Mouse (Mus musculus) C2C12 (cell line): ENCODE measurements at regions not wholly inside any gene's neighbourhood (a gene's known extent, or its start where the extent isn't known, plus 50 kb on each side); places are given as distances from the start of the nearest gene placed in this dataset.

ENCODE experiments used
- H3K27me3 ChIP-seq: one replicate; pipeline ENCODE4 v1.6.1; 2011; ENCODE audit not compliant: control insufficient read depth, insufficient read depth, insufficient read length
- H3K36me3 ChIP-seq: one replicate; pipeline ENCODE4 v1.6.1; 2011; ENCODE audit not compliant: control insufficient read depth, insufficient read depth
- H3K4me3 ChIP-seq: one replicate; pipeline ENCODE4 v1.5.1; 2011; ENCODE audit warnings: mild to moderate bottlenecking, control low read depth; ENCODE audit not compliant: poor library complexity, insufficient read depth, severe bottlenecking
- H3K79me2 ChIP-seq: one replicate; pipeline ENCODE4 v1.6.1; 2011; ENCODE audit not compliant: control insufficient read depth, insufficient read depth
- H3K79me3 ChIP-seq: one replicate; pipeline ENCODE4 v1.6.1; 2011; ENCODE audit warnings: low read depth, control low read depth
- H3ac ChIP-seq: one replicate; pipeline ENCODE3; 2011; ENCODE audit warnings: low read depth; ENCODE audit not compliant: control insufficient read depth, insufficient read length
- CEBPB ChIP-seq: IDR thresholded peaks from one replicate; pipeline ENCODE4 v1.6.1; 2011; ENCODE audit warnings: low read depth, mild to moderate bottlenecking, control low read depth, moderate library complexity
- CTCF ChIP-seq: IDR thresholded peaks from one replicate; pipeline ENCODE4 v1.5.1; 2011; ENCODE audit not compliant: control insufficient read depth, insufficient read depth, insufficient read length
- FOSL1 ChIP-seq: IDR thresholded peaks from one replicate; pipeline ENCODE4 v1.8.0; 2011; ENCODE audit warnings: mild to moderate bottlenecking, low read length; ENCODE audit not compliant: poor library complexity, insufficient read depth, severe bottlenecking
- MAX ChIP-seq: IDR thresholded peaks from one replicate; pipeline ENCODE4 v1.6.1; 2011; ENCODE audit warnings: mild to moderate bottlenecking, control low read depth
- MYOD1 ChIP-seq: IDR thresholded peaks from one replicate; pipeline ENCODE4 v1.6.1; 2011; ENCODE audit warnings: low read depth; ENCODE audit not compliant: control insufficient read depth, insufficient read length
- MYOG ChIP-seq: IDR thresholded peaks from one replicate; pipeline ENCODE4 v1.6.1; 2011; ENCODE audit not compliant: control insufficient read depth, insufficient read length; ENCODE audit errors: extremely low read depth
- USF1 ChIP-seq: IDR thresholded peaks from one replicate; pipeline ENCODE4 v1.6.1; 2011; ENCODE audit warnings: low read depth, mild to moderate bottlenecking, control low read depth, moderate library complexity

DNA sequence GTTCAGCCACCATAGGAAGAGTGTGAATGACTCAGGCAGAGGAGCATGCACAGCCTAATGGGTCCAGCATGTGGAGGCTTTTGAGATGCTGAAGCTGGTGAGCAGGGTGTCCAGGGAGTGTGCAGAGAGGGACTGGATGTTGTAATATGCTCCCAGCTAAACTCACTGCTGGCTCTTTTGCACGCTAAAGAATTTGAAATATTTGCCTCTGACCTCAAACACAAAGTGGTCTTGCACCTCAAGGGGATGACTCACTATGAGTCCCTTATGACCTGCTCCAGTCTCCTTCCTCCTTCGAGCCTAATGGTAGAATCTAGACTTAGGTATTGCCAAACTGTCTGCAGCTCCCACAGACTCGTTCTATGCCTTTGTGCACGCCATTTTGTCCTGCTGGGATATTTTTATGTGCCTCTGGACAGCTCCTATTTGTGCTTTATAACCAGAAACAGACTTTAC, 55.0 kb upstream of the Slit3 start:
- no peak overlapping the region for H3ac ChIP-seq
- TF ChIP-seq FOSL1 (peak; percentile 89), MYOD1 (peak; percentile 38), MYOG (no peak), MAX (peak; percentile 91), USF1 (no peak), CEBPB (peak; percentile 87), CTCF (no peak)
- H3K79me3 ChIP-seq, result no peaks in the 10 kb centered on the region
- H3K36me3 ChIP-seq, result no peaks in the 10 kb centered on the region
- H3K27me3 ChIP-seq, result no peaks in the 10 kb centered on the region
- no peaks in the 10 kb centered on the region for H3K79me2 ChIP-seq
- H3K4me3 ChIP-seq, result no peak overlapping the region

DNA sequence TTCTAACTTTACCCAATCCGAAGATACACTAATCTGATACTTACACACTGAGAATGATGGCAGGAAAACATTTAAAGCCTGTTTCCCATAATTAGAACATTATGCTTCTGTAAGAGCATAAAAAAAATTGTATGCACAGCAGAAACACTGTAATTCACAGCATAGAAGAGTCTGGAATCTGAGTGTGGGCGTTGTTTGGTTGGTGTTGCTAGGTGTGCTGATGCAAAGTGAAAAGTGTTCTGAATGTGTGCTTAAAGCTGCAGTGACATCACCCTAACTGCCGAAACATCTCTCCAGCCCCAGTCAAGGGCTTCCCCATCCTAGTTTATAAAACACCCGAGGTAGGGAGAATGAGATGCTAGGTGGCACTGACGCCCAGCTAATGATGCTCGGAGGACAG, 63.2 kb upstream of the Slit3 start:
- Histone ChIP-seq H3K79me3 (no peaks in the 10 kb centered on the region), H3K4me3 (no peak overlapping the region), H3ac (no peak overlapping the region), H3K36me3 (no peaks in the 10 kb centered on the region), H3K27me3 (no peaks in the 10 kb centered on the region), H3K79me2 (no peaks in the 10 kb centered on the region)
- TF ChIP-seq MAX (no peak), FOSL1 (no peak), MYOG (no peak), CTCF (no peak), CEBPB (no peak), MYOD1 (no peak), USF1 (no peak)

- Histone ChIP-seq H3ac (no peak overlapping the region), H3K79me3 (no peaks in the 10 kb centered on the region), H3K79me2 (no peaks in the 10 kb centered on the region), H3K27me3 (no peaks in the 10 kb centered on the region), H3K4me3 (no peak overlapping the region), H3K36me3 (no peaks in the 10 kb centered on the region)
- TF ChIP-seq MYOG (no peak), MAX (no peak), CTCF (no peak), FOSL1 (no peak), USF1 (no peak), MYOD1 (no peak), CEBPB (no peak)
Measured at GRCm38 (mm10) chr11:35055496-35056125, 65.4 kb upstream of the Slit3 start.

GRCm38 (mm10) chr11:35053613-35053950, 67.4 kb upstream of the Slit3 start:
- Histone ChIP-seq H3K4me3 (no peak overlapping the region), H3K79me3 (no peaks in the 10 kb centered on the region), H3K27me3 (no peaks in the 10 kb centered on the region), H3ac (no peak overlapping the region), H3K36me3 (no peaks in the 10 kb centered on the region), H3K79me2 (no peaks in the 10 kb centered on the region)
- TF ChIP-seq USF1 (no peak), CEBPB (peak; percentile 34), FOSL1 (no peak), MYOD1 (no peak), MYOG (no peak), MAX (no peak), CTCF (no peak)

GRCm38 (mm10) chr11:35052856-35053612, 68.0 kb upstream of the Slit3 start:
- no peaks in the 10 kb centered on the region for H3K79me3 ChIP-seq
- H3K4me3 ChIP-seq, result no peak overlapping the region
- no peaks in the 10 kb centered on the region for H3K36me3 ChIP-seq
- TF ChIP-seq MYOD1, result peak; percentile 7
- TF ChIP-seq CTCF, result no peak
- TF ChIP-seq MAX, result no peak
- no peak for TF ChIP-seq MYOG
- no peak for TF ChIP-seq CEBPB
- no peak overlapping the region for H3ac ChIP-seq
- H3K27me3 ChIP-seq, result no peaks in the 10 kb centered on the region
- no peaks in the 10 kb centered on the region for H3K79me2 ChIP-seq

- no peak overlapping the region for H3ac ChIP-seq
- H3K27me3 ChIP-seq, result no peaks in the 10 kb centered on the region
- no peaks in the 10 kb centered on the region for H3K36me3 ChIP-seq
- no peak overlapping the region for H3K4me3 ChIP-seq
- TF ChIP-seq FOSL1 (no peak), CEBPB (no peak), CTCF (no peak), USF1 (no peak), MYOD1 (no peak), MAX (no peak), MYOG (no peak)
- no peaks in the 10 kb centered on the region for H3K79me2 ChIP-seq
- H3K79me3 ChIP-seq, result no peaks in the 10 kb centered on the region
Measured at GRCm38 (mm10) chr11:35049663-35050215, 71.3 kb upstream of the Slit3 start.
